Mouse (Mus musculus) kidney, postnatal 0 days (tissue): ENCODE measurements around the gene Rcbtb2. TPM values are rescaled to one million over a fixed set of nuclear protein-coding genes. Genes with fewer than 3 reads are reported as not detected.
A peak's percentile ranks its signal among the peaks of the same experiment; 100 is the strongest.

ENCODE experiments used
- ATAC-seq: fragments of 200-750 bp; cut with Nextera tagmentation; replicated peaks from 2 replicates; pipeline ENCODE4 v1.8.0; 2017; ENCODE audit warnings: low read depth, moderate number of reproducible peaks, moderate TSS enrichment, moderate library complexity; ENCODE audit not compliant: low FRiP score
- DNase-seq: peaks from one replicate; pipeline ENCODE4 v3.0.0-alpha.2; 2016; ENCODE audit warnings: low spot score
- H3K27ac ChIP-seq: fragments of 300-500 bp; sonication (generic); 2 replicates; pipeline ENCODE4 v1.5.1; 2014; ENCODE audit warnings: mild to moderate bottlenecking
- H3K27me3 ChIP-seq: fragments of 300-500 bp; sonication (generic); 2 replicates; pipeline ENCODE4 v1.6.1; 2014; ENCODE audit warnings: low read length, mixed read lengths; ENCODE audit not compliant: insufficient read depth
- H3K36me3 ChIP-seq: fragments of 300-500 bp; sonication (generic); 2 replicates; pipeline ENCODE4 v1.6.1; 2014; ENCODE audit warnings: low read length, mixed read lengths; ENCODE audit not compliant: insufficient read depth
- H3K4me1 ChIP-seq: fragments of 300-500 bp; sonication (generic); replicated peaks from 2 replicates; pipeline ENCODE4 v1.6.1; 2014; ENCODE audit warnings: antibody characterized with exemption, low read length, mixed read lengths; ENCODE audit not compliant: insufficient read depth
- H3K4me2 ChIP-seq: fragments of 300-500 bp; sonication (generic); 2 replicates; pipeline ENCODE4 v1.6.1; 2014; ENCODE audit warnings: mild to moderate bottlenecking, low read length, moderate library complexity, mixed read lengths
- H3K4me3 ChIP-seq: fragments of 300-500 bp; sonication (generic); replicated peaks from 2 replicates; pipeline ENCODE4 v1.5.1; 2014; ENCODE audit warnings: low read depth, low read length
- H3K9ac ChIP-seq: fragments of 300-500 bp; sonication (generic); 2 replicates; pipeline ENCODE4 v1.6.1; 2014; ENCODE audit warnings: low read depth, low read length
- H3K9me3 ChIP-seq: fragments of 300-500 bp; sonication (generic); replicated peaks from 2 replicates; pipeline ENCODE4 v1.6.1; 2016; ENCODE audit warnings: low read length, inconsistent platforms, mixed read lengths
- CTCF ChIP-seq: IDR thresholded peaks from 2 replicates; pipeline ENCODE4 v1.5.1; 2016; ENCODE audit warnings: antibody characterized with exemption, low read depth, mild to moderate bottlenecking, moderate library complexity
- WGBS: fragments of 180-500 bp; shearing (Covaris S2); extraction: QIAGEN DNeasy Blood & Tissue Kit; methylation state at CpG from one replicate; pipeline ENCODE4 v1.1.7; 2014; 5-methylcytosine and 5-hydroxymethylcytosine counted together
- polyA plus RNA-seq: library from polyadenylated mRNA; unstranded; fragments of >200 nt; fragmentation: Nextera tagmentation; extraction: Ambion mirVana; gene quantifications from 2 replicates; pipeline ENCODE4 v1.2.1, GENCODE M21; 2015

Rcbtb2 gene
- polyA plus RNA-seq, 1 experiment from 2014 or later: 87.4 TPM

GRCm38 (mm10) chr14:73226849-73227248 is 104.0 kb downstream of the Rcbtb2 start:
- Histone ChIP-seq H3K9me3 (no peaks in the 10 kb centered on the region), H3K4me3 (no peak overlapping the region), H3K9ac (no peak overlapping the region), H3K27me3 (no peaks in the 10 kb centered on the region), H3K4me1 (no peaks in the 10 kb centered on the region), H3K4me2 (no peak overlapping the region), H3K27ac (no peak overlapping the region), H3K36me3 (no peaks in the 10 kb centered on the region)
- WGBS: 27% methylated on average over 1 of the region's 1 CpGs
- DNase-seq (no peak), ATAC-seq (no peak)
- TF ChIP-seq CTCF: no peak

DNA sequence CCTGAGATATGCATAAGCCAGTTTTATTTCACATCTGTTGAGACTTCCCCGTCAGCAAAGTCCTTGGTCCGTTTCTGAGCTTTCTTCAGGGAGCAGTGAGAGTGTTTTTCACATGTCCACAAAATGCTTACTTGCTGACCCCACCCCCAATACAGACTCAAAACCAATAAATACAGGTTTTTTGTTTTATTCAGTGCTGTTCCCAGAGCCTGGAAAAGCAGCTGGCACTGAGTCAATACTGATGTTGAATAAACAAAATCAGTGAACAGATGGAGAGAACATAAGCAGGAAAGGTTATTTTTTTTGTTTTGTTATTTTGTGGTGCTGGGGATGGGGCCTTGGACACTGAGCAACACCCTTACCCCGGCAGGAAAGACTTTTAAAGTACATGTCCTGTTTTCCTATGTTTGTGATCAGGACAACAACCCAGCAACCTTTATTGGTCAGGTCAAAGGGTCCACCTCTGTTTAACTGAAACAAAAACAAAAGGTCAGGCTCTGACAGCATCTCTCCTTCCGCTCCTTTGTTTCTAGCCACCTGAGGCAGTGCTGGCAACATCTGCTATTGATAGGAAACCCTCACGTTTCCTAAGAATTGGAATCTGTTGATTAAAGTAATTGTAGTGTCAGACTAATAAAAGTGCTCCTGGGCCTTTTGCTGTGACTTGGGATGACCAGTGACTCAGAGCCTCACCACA is 108.6 kb downstream of the Rcbtb2 start:
- H3K9me3 ChIP-seq: no peaks in the 10 kb centered on the region
- no peak overlapping the region for H3K4me2 ChIP-seq
- H3K4me1 ChIP-seq: peaks cover 9% of the 10 kb centered on the region
- peak overlapping the region; percentile 34; the same call in 1 of the 2 replicates for H3K27ac ChIP-seq
- TF ChIP-seq CTCF: no peak
- no peak overlapping the region for H3K4me3 ChIP-seq
- ATAC-seq (no peak), DNase-seq (no peak)
- 45% methylated on average over 5 of the region's 5 CpGs for WGBS
- H3K36me3 ChIP-seq: no peaks in the 10 kb centered on the region
- no peak overlapping the region for H3K9ac ChIP-seq
- no peaks in the 10 kb centered on the region for H3K27me3 ChIP-seq

DNA sequence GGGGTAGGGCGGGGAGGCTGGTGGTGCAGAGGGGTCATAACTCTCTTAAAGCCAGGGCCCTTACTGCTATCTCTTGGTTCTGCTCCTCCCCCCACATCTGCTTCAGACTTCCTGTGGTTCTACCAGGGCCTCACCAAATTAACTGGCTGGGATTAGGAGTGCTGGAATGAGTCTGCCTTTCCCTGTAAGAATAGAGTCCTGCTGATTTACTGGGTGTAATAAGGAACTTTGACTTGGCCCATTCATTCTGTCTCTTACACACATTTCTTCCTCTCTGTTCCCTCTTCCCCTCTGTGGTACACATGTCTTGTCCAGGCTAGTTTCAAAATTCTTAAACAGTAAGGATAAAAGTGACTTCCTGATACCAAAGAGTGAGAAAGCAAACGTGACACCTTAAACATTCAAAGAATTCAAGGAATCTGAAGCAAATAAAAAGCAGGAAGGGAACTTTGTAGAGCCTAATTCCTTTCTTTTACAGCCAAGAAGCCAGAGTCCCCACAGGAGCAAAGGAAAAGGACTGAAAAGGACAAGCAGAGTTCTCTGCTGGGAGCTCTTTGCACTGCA is 111.7 kb downstream of the Rcbtb2 start:
- Histone ChIP-seq H3K27me3 (no peaks in the 10 kb centered on the region), H3K36me3 (no peaks in the 10 kb centered on the region), H3K9ac (no peak overlapping the region), H3K4me3 (no peak overlapping the region), H3K27ac (peak overlapping the region; percentile 85), H3K4me2 (no peak overlapping the region), H3K4me1 (peaks cover 9% of the 10 kb centered on the region), H3K9me3 (no peaks in the 10 kb centered on the region)
- TF ChIP-seq CTCF: no peak
- ATAC-seq: no peak
- WGBS: 22% methylated on average over 2 of the region's 2 CpGs
- peak; percentile 84 for DNase-seq

GRCm38 (mm10) chr14:73237848-73238321 is 115.0 kb downstream of the Rcbtb2 start, which contains the start of gene Lpar6:
TSS of gene Lpar6 (plus strand) at chr14:73237895.
- no peaks in the 10 kb centered on the region for H3K27me3 ChIP-seq
- H3K4me3 ChIP-seq: peak within 1 kb of the TSS; percentile 59
- H3K4me1 ChIP-seq: peaks cover 9% of the 10 kb centered on the region
- no peaks in the 10 kb centered on the region for H3K9me3 ChIP-seq
- WGBS: under 1% methylated on average over 19 of the region's 19 CpGs
- H3K27ac ChIP-seq: peak within 1 kb of the TSS; percentile 93
- H3K4me2 ChIP-seq: peak within 1 kb of the TSS; percentile 67
- peak within 1 kb of the TSS; percentile 72 for H3K9ac ChIP-seq
- ATAC-seq (peak; percentile 87), DNase-seq (peak; percentile 97)
- peak; percentile 24; the same call in 1 of the 2 replicates for TF ChIP-seq CTCF
- H3K36me3 ChIP-seq: 0 out of 2 replicates have a peak, but pooled peaks cover 4% of the 10 kb centered on the region

DNA sequence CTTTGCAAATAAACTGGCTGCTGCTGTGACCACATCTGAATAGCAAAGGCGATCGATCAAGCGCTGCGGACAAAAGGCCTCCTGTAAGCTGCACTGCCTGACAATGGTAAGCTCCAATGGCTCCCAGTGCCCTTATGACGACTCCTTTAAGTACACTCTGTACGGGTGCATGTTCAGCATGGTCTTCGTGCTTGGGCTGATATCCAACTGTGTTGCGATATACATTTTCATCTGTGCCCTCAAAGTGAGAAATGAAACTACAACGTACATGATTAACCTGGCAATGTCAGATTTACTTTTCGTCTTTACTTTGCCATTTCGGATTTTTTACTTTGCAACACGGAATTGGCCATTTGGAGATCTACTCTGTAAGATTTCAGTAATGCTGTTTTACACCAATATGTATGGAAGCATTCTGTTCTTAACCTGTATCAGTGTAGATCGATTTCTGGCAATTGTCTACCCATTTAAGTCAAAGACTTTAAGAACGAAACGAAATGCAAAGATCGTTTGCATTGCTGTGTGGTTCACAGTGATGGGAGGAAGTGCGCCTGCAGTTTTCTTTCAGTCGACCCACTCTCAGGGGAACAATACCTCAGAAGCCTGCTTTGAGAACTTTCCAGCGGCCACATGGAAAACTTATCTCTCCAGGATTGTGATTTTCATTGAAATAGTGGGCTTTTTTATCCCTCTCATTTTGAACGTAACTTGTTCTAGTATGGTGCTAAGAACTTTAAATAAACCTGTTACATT is 115.8 kb downstream of the Rcbtb2 start:
- WGBS: under 1% methylated on average over 20 of the region's 20 CpGs
- H3K36me3 ChIP-seq: 0 out of 2 replicates have a peak, but pooled peaks cover 4% of the 10 kb centered on the region
- H3K4me1 ChIP-seq: peaks cover 9% of the 10 kb centered on the region
- DNase-seq (peak; percentile 89), ATAC-seq (peak; percentile 65)
- H3K4me2 ChIP-seq: peak overlapping the region; percentile 67
- peak overlapping the region; percentile 72 for H3K9ac ChIP-seq
- peak overlapping the region; percentile 93 for H3K27ac ChIP-seq
- no peaks in the 10 kb centered on the region for H3K27me3 ChIP-seq
- no peaks in the 10 kb centered on the region for H3K9me3 ChIP-seq
- H3K4me3 ChIP-seq: peak overlapping the region; percentile 59
- TF ChIP-seq CTCF: no peak

GRCm38 (mm10) chr14:73239291-73239690 is 116.5 kb downstream of the Rcbtb2 start:
- peak overlapping the region; percentile 72 for H3K9ac ChIP-seq
- peak overlapping the region; percentile 67 for H3K4me2 ChIP-seq
- ATAC-seq (no peak), DNase-seq (peak; percentile 80)
- H3K36me3 ChIP-seq: 0 out of 2 replicates have a peak, but pooled peaks cover 6% of the 10 kb centered on the region
- peaks cover 6% of the 10 kb centered on the region for H3K4me1 ChIP-seq
- no peaks in the 10 kb centered on the region for H3K27me3 ChIP-seq
- peak overlapping the region; percentile 59 for H3K4me3 ChIP-seq
- no peaks in the 10 kb centered on the region for H3K9me3 ChIP-seq
- WGBS: under 1% methylated on average over 6 of the region's 6 CpGs
- H3K27ac ChIP-seq: peak overlapping the region; percentile 93
- TF ChIP-seq CTCF: no peak
